Mouse (Mus musculus): ENCODE measurements at regions not wholly inside any gene's neighbourhood (a gene's known extent, or its start where the extent isn't known, plus 50 kb on each side); places are given as distances from the start of the nearest gene placed in this dataset.

- DNase-seq (ENCODE audit: low spot score in 2 of 2) = no peak
Observed at GRCm38 (mm10) chr1:57267851-57268250, 109.6 kb upstream of the 1700066M21Rik start.

- peak; percentile 57 to 65 for DNase-seq (ENCODE audit: low spot score in 2 of 2)
Observed at GRCm38 (mm10) chr1:57269679-57270354, 107.6 kb upstream of the 1700066M21Rik start.

GRCm38 (mm10) chr1:57272593-57272992 is 104.8 kb upstream of the 1700066M21Rik start:
- no peak for DNase-seq (ENCODE audit: low spot score in 2 of 2)

DNA sequence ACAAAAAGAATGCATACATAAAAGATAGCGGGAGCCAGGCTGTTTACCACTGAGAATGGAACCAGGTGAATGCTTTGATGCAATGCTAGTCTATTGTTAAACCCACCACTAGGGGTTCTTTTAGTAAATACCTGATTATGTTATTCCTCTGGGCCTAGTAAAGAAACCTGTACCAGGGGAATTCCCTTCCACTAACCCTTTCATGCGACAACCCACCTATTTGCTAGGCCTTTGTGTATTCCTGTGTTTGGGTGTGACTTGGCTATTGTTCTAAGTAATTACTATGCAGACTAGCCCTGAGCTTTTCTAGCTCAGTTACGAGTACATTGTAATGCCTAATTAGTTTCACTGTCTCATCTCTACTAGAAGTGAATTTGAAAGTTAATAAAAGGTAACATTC is 95.9 kb upstream of the 1700066M21Rik start:
- DNase-seq (ENCODE audit: low spot score in 2 of 2) = no peak

DNA sequence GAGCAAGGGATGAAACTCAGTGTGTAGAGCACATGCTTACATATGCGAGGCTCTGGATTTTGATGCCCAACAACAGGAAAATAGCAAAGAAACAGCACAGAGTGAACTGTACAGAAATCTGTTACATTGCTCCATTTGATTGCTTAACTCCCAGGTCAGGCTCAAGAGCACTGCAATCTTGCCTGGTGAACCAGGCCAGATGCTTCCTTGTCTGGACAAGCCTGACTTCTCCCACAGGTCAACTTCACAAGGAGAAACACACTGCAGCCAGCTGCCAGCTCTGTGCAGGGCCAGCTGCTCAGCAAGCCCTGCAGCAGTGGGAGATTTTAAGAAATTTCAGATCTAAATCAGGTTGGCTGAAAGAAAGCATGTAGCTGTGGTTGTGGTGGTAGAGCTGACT is 81.2 kb upstream of the 1700066M21Rik start:
- DNase-seq (ENCODE audit: low spot score in 2 of 2) = no peak

- DNase-seq (ENCODE audit: low spot score in 2 of 2) = no peak
Observed at GRCm38 (mm10) chr1:57298557-57298956, 78.9 kb upstream of the 1700066M21Rik start.

GRCm38 (mm10) chr1:57301260-57301979 is 76.0 kb upstream of the 1700066M21Rik start:
- DNase-seq (ENCODE audit: low spot score in 2 of 2) = no peak

DNA sequence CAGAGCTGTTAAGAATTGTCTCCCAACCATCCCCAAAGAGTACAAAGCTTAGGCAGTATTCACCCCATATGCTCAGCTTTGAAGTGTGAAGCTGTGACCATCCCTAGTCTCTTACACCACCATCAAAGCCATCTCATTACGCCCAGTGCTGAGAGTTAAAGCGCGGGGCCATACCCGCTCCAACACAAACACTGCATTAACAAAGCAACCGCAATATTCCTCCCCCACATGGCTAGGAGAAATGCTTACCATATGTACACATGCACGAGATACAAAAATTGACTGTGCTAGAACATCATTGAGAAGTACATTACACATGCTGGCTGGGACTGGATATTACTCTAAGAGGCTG is 75.5 kb upstream of the 1700066M21Rik start:
- no peak for DNase-seq (ENCODE audit: low spot score in 2 of 2)

DNA sequence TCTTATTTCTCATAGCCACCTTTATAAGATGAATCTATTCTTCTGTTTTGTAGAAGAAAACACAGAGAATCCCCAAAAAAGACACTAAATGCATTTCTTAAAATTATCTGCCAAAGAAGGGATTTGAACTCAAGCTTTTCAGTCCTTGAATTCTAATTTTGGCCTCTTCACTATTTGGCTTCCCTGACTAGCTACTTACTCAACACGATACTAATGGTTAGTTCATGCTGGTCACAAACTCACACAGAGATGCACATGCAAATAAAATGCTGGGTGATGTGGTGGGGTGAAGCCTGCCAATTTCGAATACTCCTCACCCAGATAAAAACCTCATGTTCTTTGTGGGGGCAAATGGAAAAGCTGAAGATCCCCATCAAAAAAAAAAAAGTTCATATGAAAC is 72.7 kb upstream of the 1700066M21Rik start:
- no peak for DNase-seq (ENCODE audit: low spot score in 2 of 2)

DNA sequence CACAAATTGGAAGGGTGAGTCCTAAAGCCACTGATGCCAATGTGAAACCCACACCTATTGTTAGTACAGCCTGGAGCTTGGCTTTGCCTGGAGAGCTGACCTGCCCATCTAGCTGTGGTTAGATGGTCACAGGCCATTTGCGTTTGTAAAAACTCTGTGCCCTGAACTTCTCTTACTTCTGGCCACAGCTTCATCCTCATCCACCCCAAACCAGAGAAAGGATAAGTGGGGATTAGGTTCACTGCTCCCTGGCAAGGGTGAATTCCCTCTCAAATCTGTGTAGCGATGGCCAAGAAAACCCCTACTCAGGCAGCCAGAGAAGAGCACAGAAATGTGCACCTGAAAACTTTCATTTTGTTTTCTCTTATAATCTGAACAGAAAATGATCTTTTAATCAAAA is 54.9 kb upstream of the 1700066M21Rik start:
- no peak for DNase-seq (ENCODE audit: low spot score in 2 of 2)

GRCm38 (mm10) chr1:57323118-57323517 is 54.3 kb upstream of the 1700066M21Rik start:
- DNase-seq (ENCODE audit: low spot score in 2 of 2) = no peak

DNA sequence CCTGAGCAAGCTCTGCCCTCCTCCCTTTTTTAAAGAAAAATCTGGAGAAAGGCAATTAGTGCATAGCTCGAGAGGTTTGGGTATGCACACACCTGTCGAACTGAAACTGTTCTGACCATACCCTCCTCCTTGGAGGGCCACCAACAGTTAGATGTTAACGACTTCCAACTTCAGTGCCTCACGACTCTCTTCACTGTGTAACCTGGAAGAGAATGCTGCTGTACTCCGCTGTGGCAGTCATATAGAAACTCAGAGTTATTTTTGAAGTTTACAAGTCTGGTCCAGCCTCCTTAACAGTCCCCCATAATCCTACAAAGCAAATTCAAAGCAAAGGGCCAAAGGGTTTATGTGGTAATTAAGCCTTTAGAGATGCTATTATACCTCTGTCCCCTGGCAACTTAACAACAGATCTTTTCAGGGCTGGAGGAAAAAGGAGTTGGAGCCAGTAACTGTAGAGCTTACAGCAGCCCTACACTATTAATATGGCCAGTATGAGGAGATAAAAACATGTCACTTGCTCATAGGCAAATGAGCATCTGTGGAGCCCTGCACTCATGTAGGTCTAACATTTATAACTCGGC is 51.7 kb upstream of the 1700066M21Rik start:
- DNase-seq (ENCODE audit: low spot score in 2 of 2) = no peak
